Mouse (Mus musculus) hindbrain, postnatal 0 days (tissue): ENCODE results near the gene Mrc1. TPM values are rescaled to one million over a fixed set of nuclear protein-coding genes. Genes with fewer than 3 reads are reported as not detected.

ENCODE experiments used
- ATAC-seq: fragments of 200-750 bp; cut with Nextera tagmentation; 2 replicates; pipeline ENCODE4 v1.8.0; 2017; ENCODE audit warnings: mild to moderate bottlenecking, moderate TSS enrichment, moderate library complexity
- DNase-seq: peaks from one replicate; pipeline ENCODE4 v3.0.0-alpha.2; 2015; ENCODE audit warnings: low spot score
- H3K27ac ChIP-seq: fragments of 300-500 bp; sonication (generic); 2 replicates; pipeline ENCODE4 v1.5.1; 2014; ENCODE audit warnings: mild to moderate bottlenecking
- H3K27me3 ChIP-seq: fragments of 300-500 bp; sonication (generic); 2 replicates; pipeline ENCODE4 v1.6.1; 2014; ENCODE audit warnings: low read length, mixed read lengths; ENCODE audit not compliant: insufficient read depth
- H3K36me3 ChIP-seq: fragments of 300-500 bp; sonication (generic); 2 replicates; pipeline ENCODE4 v1.6.1; 2014; ENCODE audit warnings: low read length, mixed read lengths; ENCODE audit not compliant: insufficient read depth
- H3K4me1 ChIP-seq: fragments of 300-500 bp; sonication (generic); 2 replicates; pipeline ENCODE4 v1.6.1; 2014; ENCODE audit warnings: antibody characterized with exemption, low read length, mixed read lengths; ENCODE audit not compliant: insufficient read depth
- H3K4me2 ChIP-seq: fragments of 300-500 bp; sonication (generic); 2 replicates; pipeline ENCODE4 v1.6.1; 2014; ENCODE audit warnings: low read depth, mild to moderate bottlenecking, low read length, moderate library complexity, mixed read lengths
- H3K4me3 ChIP-seq: fragments of 300-500 bp; sonication (generic); 2 replicates; pipeline ENCODE4 v1.5.1; 2014; ENCODE audit warnings: low read length
- H3K9ac ChIP-seq: fragments of 300-500 bp; sonication (generic); replicated peaks from 2 replicates; pipeline ENCODE4 v1.6.1; 2014; ENCODE audit warnings: mild to moderate bottlenecking, low read length, moderate library complexity, mixed read lengths
- H3K9me3 ChIP-seq: fragments of 300-500 bp; sonication (generic); 2 replicates; pipeline ENCODE4 v1.6.1; 2016; ENCODE audit warnings: low read length, mixed read lengths
- CTCF ChIP-seq: IDR thresholded peaks from 2 replicates; pipeline ENCODE4 v1.5.1; 2016; ENCODE audit warnings: antibody characterized with exemption, control low read depth, low read depth
- WGBS: fragments of 180-500 bp; shearing (Covaris S2); extraction: QIAGEN DNeasy Blood & Tissue Kit; methylation state at CpG from one replicate; pipeline ENCODE4 v1.1.7; 2014; 5-methylcytosine and 5-hydroxymethylcytosine counted together
- polyA plus RNA-seq: library from polyadenylated mRNA; unstranded; fragments of >200 nt; fragmentation: Nextera tagmentation; extraction: Ambion mirVana; gene quantifications from 2 replicates; pipeline ENCODE4 v1.2.1, GENCODE M21; 2015
- total RNA-seq: library from RNA; depleted of rRNA; stranded (reverse); fragments of >200 nt; gene quantifications from 2 replicates; pipeline ENCODE4 v1.2.3, GENCODE M21; 2014

Mrc1 gene
- total and polyA plus RNA-seq, 2 experiments from 2014 or later: 4.7 to 10.3 TPM

- DNase-seq: no peak
- Histone ChIP-seq H3K36me3 (no peaks in the 10 kb centered on the region), H3K4me2 (no peak overlapping the region), H3K4me1 (no peaks in the 10 kb centered on the region), H3K27ac (no peak overlapping the region), H3K27me3 (no peaks in the 10 kb centered on the region), H3K9ac (no peak overlapping the region), H3K9me3 (no peaks in the 10 kb centered on the region), H3K4me3 (no peak overlapping the region)
- WGBS: 91% methylated on average over 1 of the region's 1 CpGs
- no peak for TF ChIP-seq CTCF
- no peak for ATAC-seq
Observed at GRCm38 (mm10) chr2:14204308-14204707, 24.9 kb upstream of the Mrc1 start.

- 81% methylated on average over 4 of the region's 4 CpGs for WGBS
- no peak for DNase-seq
Observed at GRCm38 (mm10) chr2:14206798-14207197, 22.4 kb upstream of the Mrc1 start.

GRCm38 (mm10) chr2:14210731-14211130 is 18.5 kb upstream of the Mrc1 start:
- no peaks in the 10 kb centered on the region for H3K36me3 ChIP-seq
- no peak overlapping the region for H3K4me2 ChIP-seq
- no peak overlapping the region for H3K4me3 ChIP-seq
- H3K27me3 ChIP-seq: no peaks in the 10 kb centered on the region
- H3K9me3 ChIP-seq: no peaks in the 10 kb centered on the region
- no peak for TF ChIP-seq CTCF
- DNase-seq: no peak
- 88% methylated on average over 1 of the region's 1 CpGs for whole genome bisulfite sequencing
- ATAC-seq: no peak
- H3K27ac ChIP-seq: no peak overlapping the region
- no peaks in the 10 kb centered on the region for H3K4me1 ChIP-seq
- H3K9ac ChIP-seq: no peak overlapping the region

More at GRCm38 (mm10) chr2:14206798-14207197, 22.4 kb upstream of the Mrc1 start:
- no peak overlapping the region for H3K27ac ChIP-seq
- no peak overlapping the region for H3K4me2 ChIP-seq
- no peak overlapping the region for H3K9ac ChIP-seq
- no peak for ATAC-seq
- no peaks in the 10 kb centered on the region for H3K4me1 ChIP-seq
- H3K27me3 ChIP-seq: no peaks in the 10 kb centered on the region
- H3K4me3 ChIP-seq: no peak overlapping the region
- no peaks in the 10 kb centered on the region for H3K36me3 ChIP-seq
- no peak for TF ChIP-seq CTCF
- no peaks in the 10 kb centered on the region for H3K9me3 ChIP-seq

- Histone ChIP-seq H3K4me1 (no peaks in the 10 kb centered on the region), H3K4me3 (no peak overlapping the region), H3K36me3 (no peaks in the 10 kb centered on the region), H3K9ac (no peak overlapping the region), H3K9me3 (no peaks in the 10 kb centered on the region), H3K27ac (no peak overlapping the region), H3K27me3 (no peaks in the 10 kb centered on the region), H3K4me2 (no peak overlapping the region)
- ATAC-seq (no peak), DNase-seq (no peak)
- no peak for TF ChIP-seq CTCF
Observed at GRCm38 (mm10) chr2:14211606-14212005, 17.6 kb upstream of the Mrc1 start.

GRCm38 (mm10) chr2:14214764-14215163 is 14.4 kb upstream of the Mrc1 start:
- WGBS: 19% methylated on average over 3 of the region's 3 CpGs
- TF ChIP-seq CTCF: no peak
- no peak overlapping the region for H3K27ac ChIP-seq
- DNase-seq (no peak), ATAC-seq (no peak)
- H3K4me3 ChIP-seq: no peak overlapping the region
- H3K9ac ChIP-seq: no peak overlapping the region
- no peaks in the 10 kb centered on the region for H3K4me1 ChIP-seq
- no peaks in the 10 kb centered on the region for H3K27me3 ChIP-seq
- H3K36me3 ChIP-seq: no peaks in the 10 kb centered on the region
- H3K4me2 ChIP-seq: no peak overlapping the region
- no peaks in the 10 kb centered on the region for H3K9me3 ChIP-seq

GRCm38 (mm10) chr2:14216653-14217052 is 12.5 kb upstream of the Mrc1 start:
- Histone ChIP-seq H3K36me3 (no peaks in the 10 kb centered on the region), H3K4me3 (no peak overlapping the region), H3K27ac (no peak overlapping the region), H3K4me1 (no peaks in the 10 kb centered on the region), H3K9ac (no peak overlapping the region), H3K9me3 (no peaks in the 10 kb centered on the region), H3K4me2 (no peak overlapping the region), H3K27me3 (no peaks in the 10 kb centered on the region)
- DNase-seq (no peak), ATAC-seq (no peak)
- no peak for TF ChIP-seq CTCF
- WGBS: 85% methylated on average over 3 of the region's 3 CpGs

GRCm38 (mm10) chr2:14218126-14218525 is 11.1 kb upstream of the Mrc1 start:
- Histone ChIP-seq H3K9me3 (no peaks in the 10 kb centered on the region), H3K27me3 (no peaks in the 10 kb centered on the region), H3K36me3 (no peaks in the 10 kb centered on the region), H3K27ac (no peak overlapping the region), H3K9ac (no peak overlapping the region), H3K4me3 (no peak overlapping the region), H3K4me2 (no peak overlapping the region), H3K4me1 (no peaks in the 10 kb centered on the region)
- WGBS: 85% methylated on average over 6 of the region's 6 CpGs
- ATAC-seq (no peak), DNase-seq (no peak)
- TF ChIP-seq CTCF: no peak
